Mouse (Mus musculus): ENCODE measurements around the gene Fbxl17.

Gene Fbxl17

GRCm38 (mm10) chr17:63402741-63403681 is 96.8 kb downstream of the Fbxl17 start:
- DNase-seq: peak; percentile 23

- DNase-seq: no peak
Observed at GRCm38 (mm10) chr17:63402170-63402569, 97.6 kb downstream of the Fbxl17 start.

- no peak for DNase-seq
Observed at GRCm38 (mm10) chr17:63400640-63401039, 99.2 kb downstream of the Fbxl17 start.

GRCm38 (mm10) chr17:63399816-63400215 is 100.0 kb downstream of the Fbxl17 start:
- no peak for DNase-seq

- no peak for DNase-seq
Observed at GRCm38 (mm10) chr17:63391506-63391905, 108.3 kb downstream of the Fbxl17 start.

- no peak for DNase-seq
Observed at GRCm38 (mm10) chr17:63390951-63391350, 108.9 kb downstream of the Fbxl17 start.

GRCm38 (mm10) chr17:63370977-63371376 is 128.8 kb downstream of the Fbxl17 start:
- no peak for DNase-seq

- DNase-seq: peak; percentile 14
Observed at GRCm38 (mm10) chr17:63369631-63370310, 130.0 kb downstream of the Fbxl17 start.

- no peak for DNase-seq
Observed at GRCm38 (mm10) chr17:63367476-63367875, 132.3 kb downstream of the Fbxl17 start.

GRCm38 (mm10) chr17:63366045-63366444 is 133.8 kb downstream of the Fbxl17 start:
- no peak for DNase-seq

- DNase-seq: no peak
Observed at GRCm38 (mm10) chr17:63364605-63365004, 135.2 kb downstream of the Fbxl17 start.

GRCm38 (mm10) chr17:63362196-63362595 is 137.6 kb downstream of the Fbxl17 start:
- DNase-seq: no peak

GRCm38 (mm10) chr17:63361679-63362078 is 138.1 kb downstream of the Fbxl17 start:
- DNase-seq: no peak

- no peak for DNase-seq
Observed at GRCm38 (mm10) chr17:63358837-63359236, 141.0 kb downstream of the Fbxl17 start.

- no peak for DNase-seq
Observed at GRCm38 (mm10) chr17:63356202-63356601, 143.6 kb downstream of the Fbxl17 start.

- no peak for DNase-seq
Observed at GRCm38 (mm10) chr17:63352634-63353195, 147.1 kb downstream of the Fbxl17 start.

- DNase-seq: no peak
Observed at GRCm38 (mm10) chr17:63351682-63352081, 148.1 kb downstream of the Fbxl17 start.

GRCm38 (mm10) chr17:63350876-63351509 is 148.8 kb downstream of the Fbxl17 start:
- no peak for DNase-seq

GRCm38 (mm10) chr17:63344101-63344500 is 155.7 kb downstream of the Fbxl17 start:
- no peak for DNase-seq

GRCm38 (mm10) chr17:63343076-63343475 is 156.7 kb downstream of the Fbxl17 start:
- no peak for DNase-seq

GRCm38 (mm10) chr17:63342440-63342839 is 157.4 kb downstream of the Fbxl17 start:
- no peak for DNase-seq

GRCm38 (mm10) chr17:63341203-63341602 is 158.6 kb downstream of the Fbxl17 start:
- no peak for DNase-seq

- no peak for DNase-seq
Observed at GRCm38 (mm10) chr17:63328888-63329287, 170.9 kb downstream of the Fbxl17 start.

Measured in lung, postnatal 36 days (tissue).